Mouse (Mus musculus) heart, embryonic 15.5 days (tissue): ENCODE results near the gene Esyt3. TPM values are rescaled to one million over a fixed set of nuclear protein-coding genes. Genes with fewer than 3 reads are reported as not detected.

ENCODE experiments used
- ATAC-seq: fragments of 200-750 bp; cut with Nextera tagmentation; replicated peaks from 2 replicates; pipeline ENCODE4 v1.8.0; 2017; ENCODE audit warnings: low read depth, moderate TSS enrichment; ENCODE audit not compliant: insufficient number of reproducible peaks, insufficient read depth, low FRiP score
- H3K27ac ChIP-seq: fragments of 300-500 bp; sonication (generic); 2 replicates; pipeline ENCODE4 v1.5.1; 2015; ENCODE audit warnings: mild to moderate bottlenecking, inconsistent platforms
- H3K27me3 ChIP-seq: fragments of 300-500 bp; sonication (generic); 2 replicates; pipeline ENCODE4 v1.6.1; 2015; ENCODE audit warnings: inconsistent platforms
- H3K36me3 ChIP-seq: fragments of 300-500 bp; sonication (generic); 2 replicates; pipeline ENCODE4 v1.6.1; 2015; ENCODE audit warnings: mild to moderate bottlenecking, inconsistent platforms
- H3K4me1 ChIP-seq: fragments of 300-500 bp; sonication (generic); replicated peaks from 2 replicates; pipeline ENCODE4 v1.6.1; 2015; ENCODE audit warnings: inconsistent platforms
- H3K4me2 ChIP-seq: fragments of 300-500 bp; sonication (generic); 2 replicates; pipeline ENCODE4 v1.6.1; 2015; ENCODE audit warnings: inconsistent platforms, mild to moderate bottlenecking, moderate library complexity
- H3K4me3 ChIP-seq: fragments of 300-500 bp; sonication (generic); 2 replicates; pipeline ENCODE4 v1.5.1; 2015; ENCODE audit warnings: mild to moderate bottlenecking, inconsistent platforms
- H3K9ac ChIP-seq: fragments of 300-500 bp; sonication (generic); 2 replicates; pipeline ENCODE4 v1.6.1; 2015; ENCODE audit warnings: mild to moderate bottlenecking, inconsistent platforms
- H3K9me3 ChIP-seq: fragments of 300-500 bp; sonication (generic); replicated peaks from 2 replicates; pipeline ENCODE4 v1.6.1; 2016; ENCODE audit warnings: inconsistent platforms
- WGBS: fragments of 180-500 bp; shearing (Covaris S2); methylation state at CpG from one replicate; pipeline ENCODE4 v1.1.7; 2015; ENCODE audit warnings: mixed read lengths; 5-methylcytosine and 5-hydroxymethylcytosine counted together
- polyA plus RNA-seq: library from polyadenylated mRNA; unstranded; fragments of >200 nt; fragmentation: Nextera tagmentation; extraction: Ambion mirVana; gene quantifications from 2 replicates; pipeline ENCODE4 v1.2.1, GENCODE M21; 2015

The Esyt3 gene
- polyA plus RNA-seq, 1 experiment from 2014 or later: 0.21 TPM

- Histone ChIP-seq H3K27ac (no peak overlapping the region), H3K9me3 (no peaks in the 10 kb centered on the region), H3K36me3 (no peaks in the 10 kb centered on the region), H3K4me3 (no peak overlapping the region), H3K4me1 (no peaks in the 10 kb centered on the region), H3K9ac (no peak overlapping the region), H3K27me3 (no peaks in the 10 kb centered on the region), H3K4me2 (no peak overlapping the region)
- 49% methylated on average over 8 of the region's 8 CpGs for WGBS
- no peak for ATAC-seq
These were observed 38.9 kb downstream of the Esyt3 start for GRCm38 (mm10) chr9:99319343-99319951.

GRCm38 (mm10) chr9:99306226-99306625 lies 52.1 kb downstream of the Esyt3 start:
- no peak overlapping the region for H3K4me2 ChIP-seq
- 79% methylated on average over 6 of the region's 6 CpGs for WGBS
- ATAC-seq: no peak
- no peaks in the 10 kb centered on the region for H3K27me3 ChIP-seq
- no peaks in the 10 kb centered on the region for H3K4me1 ChIP-seq
- H3K36me3 ChIP-seq: peaks cover 6% of the 10 kb centered on the region; the same call in 1 of the 2 replicates
- no peak overlapping the region for H3K27ac ChIP-seq
- H3K9me3 ChIP-seq: no peaks in the 10 kb centered on the region
- H3K4me3 ChIP-seq: no peak overlapping the region
- H3K9ac ChIP-seq: no peak overlapping the region

DNA sequence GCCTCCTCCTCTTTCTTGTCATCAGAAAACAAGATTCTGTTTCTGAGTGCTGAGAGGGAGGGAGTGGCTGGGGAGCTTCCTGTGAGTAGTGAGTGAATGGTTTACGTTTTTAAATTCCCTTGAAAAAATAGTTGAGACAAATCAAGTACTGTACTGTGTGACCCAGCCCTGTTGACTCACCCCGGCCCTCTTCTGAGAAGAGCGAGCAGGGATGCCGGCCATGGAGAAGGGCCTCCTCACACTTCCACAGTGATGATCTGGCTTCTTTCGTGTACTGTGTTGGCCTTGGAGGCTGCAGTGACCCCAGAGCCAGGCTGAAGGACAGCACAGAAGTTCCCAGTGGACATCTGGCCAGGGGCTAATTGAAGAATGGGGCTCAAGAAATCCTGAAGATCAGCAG lies 54.1 kb downstream of the Esyt3 start:
- Histone ChIP-seq H3K9ac (no peak overlapping the region), H3K9me3 (no peaks in the 10 kb centered on the region), H3K36me3 (no peaks in the 10 kb centered on the region; the same call in 1 of the 2 replicates), H3K27me3 (no peaks in the 10 kb centered on the region), H3K4me1 (no peaks in the 10 kb centered on the region), H3K4me3 (no peak overlapping the region), H3K4me2 (no peak overlapping the region), H3K27ac (no peak overlapping the region)
- WGBS: 75% methylated on average over 5 of the region's 5 CpGs
- ATAC-seq: no peak

Other genes starting within 250 kb of the Esyt3 start
- gene Pik3cb, start 217.9 kb downstream of the Esyt3 start, polyA plus RNA-seq: 1.4 TPM in 2 replicates
- not detected in 2 replicates for gene Faiml, start 121.3 kb downstream of the Esyt3 start, polyA plus RNA-seq
- 20.9 and 22.7 TPM in 2 replicates for gene Cep70, start 115.2 kb downstream of the Esyt3 start, polyA plus RNA-seq
- 14.4 and 14.9 TPM in 2 replicates for gene Mras, start 78.8 kb upstream of the Esyt3 start, polyA plus RNA-seq
- gene Nme9, start 92.9 kb upstream of the Esyt3 start, polyA plus RNA-seq: 0.11 and 0.13 TPM in 2 replicates
- 18.5 and 18.6 TPM in 2 replicates for gene Armc8, start 210.3 kb upstream of the Esyt3 start, polyA plus RNA-seq
- 14.0 and 19.5 TPM in 2 replicates for gene Dbr1, start 217.2 kb upstream of the Esyt3 start, polyA plus RNA-seq